Mouse (Mus musculus): ENCODE results near the gene Kctd14. TPM values are rescaled to one million over a fixed set of nuclear protein-coding genes. Genes with fewer than 3 reads are reported as not detected.

Gene Kctd14
- polyA plus RNA-seq, 1 experiment from 2014 or later, result not detected

GRCm38 (mm10) chr7:97480290-97480689 lies 29.2 kb downstream of the Kctd14 start:
- DNase-seq (ENCODE audit: low read depth, low spot score) (no peak), ATAC-seq (no peak)
- POLR2A ChIA-PET, result interaction anchor here (0.6 to 1.1 kb wide), 2 partner anchors 10 to 99 kb away, joined by 3 to 4 read pairs; partner anchors contain the start of gene Aamdc

GRCm38 (mm10) chr7:97480821-97481339 lies 29.8 kb downstream of the Kctd14 start, which contains the start of gene Ints4:
TSS of gene Ints4 (plus strand) at chr7:97480956.
- ATAC-seq (peak; percentile 99), DNase-seq (ENCODE audit: low read depth, low spot score) (peak; percentile 82)
- in situ Hi-C loops (cut with MboI; ENCODE audit: low pct_unique_long_range_greater_than_20kb), result loop anchor here (5.0 kb wide), 1 partner anchor 96 kb away; the partner anchor contains the start of genes Aamdc and Rsf1
- TF ChIP-seq CTCF (IDR thresholded peaks at IDR 0.05), result peak; percentile 46
- ChIA-PET POLR2A (interaction anchor here (0.6 to 1.1 kb wide), 2 partner anchors 10 to 98 kb away, joined by 3 to 4 read pairs; partner anchors contain the start of gene Aamdc), CTCF (interaction anchor here (0.7 to 1.4 kb wide), 5 partner anchors 30 to 101 kb away, joined by 3 to 4 read pairs (median 3); no protein-coding TSS in a partner anchor)
- no peaks in the 10 kb centered on the region for H3K27me3 ChIP-seq

More at GRCm38 (mm10) chr7:97480290-97480689, 29.2 kb downstream of the Kctd14 start:
- no peaks in the 10 kb centered on the region for H3K27me3 ChIP-seq
- CTCF ChIA-PET, result interaction anchor here (0.7 to 2.5 kb wide), 3 partner anchors 54 to 101 kb away, joined by 3 to 7 read pairs (median 3); no protein-coding TSS in a partner anchor
- in situ Hi-C loops (cut with MboI; ENCODE audit: low pct_unique_long_range_greater_than_20kb), result loop anchor here (5.0 kb wide), 1 partner anchor 97 kb away; the partner anchor contains the start of genes Aamdc and Rsf1
- no peak for TF ChIP-seq CTCF (IDR thresholded peaks at IDR 0.05)

GRCm38 (mm10) chr7:97483378-97483777 lies 32.3 kb downstream of the Kctd14 start:
- in situ Hi-C loops (cut with MboI; ENCODE audit: low pct_unique_long_range_greater_than_20kb), result loop anchor here (5.0 kb wide), 1 partner anchor 94 kb away; the partner anchor contains the start of genes Aamdc and Rsf1
- DNase-seq (ENCODE audit: low read depth, low spot score) (no peak), ATAC-seq (no peak)
- TF ChIP-seq CTCF (IDR thresholded peaks at IDR 0.05), result no peak
- ChIA-PET CTCF (interaction anchor here (1.0 to 2.0 kb wide), 2 partner anchors 10 to 96 kb away, joined by 3 to 5 read pairs; partner anchors contain the start of gene Aamdc), POLR2A (interaction anchor here (0.6 to 0.7 kb wide), 2 partner anchors 204 to 326 kb away, joined by 3 to 4 read pairs; no protein-coding TSS in a partner anchor)
- H3K27me3 ChIP-seq, result no peaks in the 10 kb centered on the region

- ATAC-seq (no peak), DNase-seq (ENCODE audit: low read depth, low spot score) (no peak)
- in situ Hi-C loops (cut with MboI; ENCODE audit: low pct_unique_long_range_greater_than_20kb), result no loop called here
- CTCF ChIA-PET, result interaction anchor here (1.7 kb wide), 1 partner anchor 22 kb away, joined by 6 read pairs; no protein-coding TSS in a partner anchor
- no peak for TF ChIP-seq CTCF (IDR thresholded peaks at IDR 0.05)
- H3K27me3 ChIP-seq, result no peaks in the 10 kb centered on the region
- POLR2A ChIA-PET, result interaction anchor here (0.9 kb wide), 1 partner anchor 9 kb away, joined by 3 read pairs; no protein-coding TSS in a partner anchor
These were observed 40.0 kb downstream of the Kctd14 start for GRCm38 (mm10) chr7:97491157-97491556.

- POLR2A ChIA-PET, result no interaction called here
- no peaks in the 10 kb centered on the region for H3K27me3 ChIP-seq
- ATAC-seq, result no peak
- in situ Hi-C loops (cut with MboI; ENCODE audit: low pct_unique_long_range_greater_than_20kb), result no loop called here
- no peak for TF ChIP-seq CTCF (IDR thresholded peaks at IDR 0.05)
- no peak for DNase-seq (ENCODE audit: low read depth, low spot score)
- CTCF ChIA-PET, result no interaction called here
These were observed 41.3 kb downstream of the Kctd14 start for GRCm38 (mm10) chr7:97492420-97492819.

GRCm38 (mm10) chr7:97495052-97495451 lies 43.9 kb downstream of the Kctd14 start:
- no peak for ATAC-seq

GRCm38 (mm10) chr7:97500555-97501209 lies 49.6 kb downstream of the Kctd14 start:
- in situ Hi-C loops (cut with MboI; ENCODE audit: low pct_unique_long_range_greater_than_20kb), result no loop called here

More at GRCm38 (mm10) chr7:97495052-97495451, 43.9 kb downstream of the Kctd14 start:
- TF ChIP-seq CTCF (IDR thresholded peaks at IDR 0.05), result no peak
- no peak for DNase-seq (ENCODE audit: low read depth, low spot score)
- POLR2A ChIA-PET, result no interaction called here
- CTCF ChIA-PET, result interaction anchor here (1.0 to 1.6 kb wide), 2 partner anchors 8 to 14 kb away, joined by 3 to 4 read pairs; no protein-coding TSS in a partner anchor
- in situ Hi-C loops (cut with MboI; ENCODE audit: low pct_unique_long_range_greater_than_20kb), result no loop called here
- H3K27me3 ChIP-seq, result no peaks in the 10 kb centered on the region

More at GRCm38 (mm10) chr7:97500555-97501209, 49.6 kb downstream of the Kctd14 start:
- H3K27me3 ChIP-seq, result no peaks in the 10 kb centered on the region
- ATAC-seq (no peak), DNase-seq (ENCODE audit: low read depth, low spot score) (no peak)
- ChIA-PET CTCF (interaction anchor here (1.0 to 1.4 kb wide), 3 partner anchors 11 to 14 kb away, joined by 3 to 7 read pairs (median 4); no protein-coding TSS in a partner anchor), POLR2A (interaction anchor here (1.0 kb wide), 1 partner anchor 10 kb away, joined by 3 read pairs; no protein-coding TSS in a partner anchor)
- TF ChIP-seq CTCF (IDR thresholded peaks at IDR 0.05), result no peak

Other genes with a start within 250 kb of the Kctd14 start
- gene Usp35, start 119.3 kb upstream of the Kctd14 start, polyA plus RNA-seq (2021), result 10.0 TPM
- gene Kctd21, start 119.0 kb upstream of the Kctd14 start, polyA plus RNA-seq (2021), result 5.1 TPM
- gene Alg8, start 79.7 kb upstream of the Kctd14 start, polyA plus RNA-seq (2021), result 18.1 TPM
- 223 TPM for gene Ndufc2, start 51.3 kb upstream of the Kctd14 start, polyA plus RNA-seq (2021)
- 0.05 TPM for gene Thrsp, start 33.6 kb upstream of the Kctd14 start, polyA plus RNA-seq (2021)
- 42.6 TPM for gene Ints4, start 29.6 kb downstream of the Kctd14 start, polyA plus RNA-seq (2021)
- 23.1 TPM for gene Aamdc, start 128.2 kb downstream of the Kctd14 start, polyA plus RNA-seq (2021)
- gene Rsf1, start 128.6 kb downstream of the Kctd14 start, polyA plus RNA-seq (2021), result 22.8 TPM
- 82.0 TPM for gene Clns1a, start 245.3 kb downstream of the Kctd14 start, polyA plus RNA-seq (2021)